Mouse (Mus musculus): ENCODE measurements around the gene Fxyd1. TPM values are rescaled to one million over a fixed set of nuclear protein-coding genes. Genes with fewer than 3 reads are reported as not detected.

Fxyd1 gene
- total and polyA plus RNA-seq, 2 experiments from 2014 or later, result 7.0 to 20.4 TPM

DNA sequence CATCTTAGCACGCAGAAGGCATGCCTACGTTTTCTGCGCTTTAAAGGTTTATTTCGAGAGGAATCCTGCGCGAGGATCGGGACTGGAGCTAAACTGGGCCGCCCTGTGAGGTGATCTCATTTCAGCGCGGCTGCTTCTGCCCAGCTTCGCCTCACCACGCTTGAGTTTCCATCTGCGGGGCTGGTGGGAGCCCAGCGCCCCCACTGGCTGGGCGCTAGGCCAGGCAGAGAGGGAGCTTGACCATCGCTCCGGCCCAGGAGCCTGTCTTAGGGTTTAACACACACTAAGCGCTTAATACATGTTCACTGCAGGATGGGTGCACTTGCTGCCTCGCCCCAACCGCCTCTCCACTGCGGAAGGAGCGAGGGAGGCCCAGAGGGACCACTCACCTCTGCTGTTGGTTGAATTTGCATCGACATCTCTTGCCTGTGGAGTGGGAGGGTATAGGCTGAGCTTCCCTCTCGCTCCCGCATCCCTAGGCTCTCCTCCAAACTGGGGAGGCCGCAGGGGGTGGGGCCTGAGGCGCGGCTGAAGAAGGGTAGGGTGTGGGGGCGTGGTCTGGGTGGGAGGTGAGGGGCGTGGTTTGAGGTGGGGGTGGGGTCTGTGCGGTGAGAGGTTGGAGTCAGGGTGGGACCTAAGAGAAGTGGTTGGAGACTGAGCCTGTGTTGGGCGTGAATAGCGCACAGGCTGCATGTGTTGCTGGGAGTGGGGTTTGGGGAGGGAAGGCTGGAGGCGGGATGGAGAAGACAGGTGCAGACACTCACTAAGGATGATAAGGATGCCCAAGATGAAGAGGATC is 4.2 kb downstream of the Fxyd1 start:
- Histone ChIP-seq H3K9ac (replicated peaks; ENCODE audit: low read length, poor library complexity, severe bottlenecking) (no peak overlapping the region), H3K27ac (ENCODE audit: low read depth, low read length) (no peak overlapping the region), H3K27me3 (ENCODE audit: insufficient read depth, low read length) (peaks cover 14% of the 10 kb centered on the region), H3K4me3 (ENCODE audit: low read depth, low read length) (peak overlapping the region; percentile 44), H3K36me3 (ENCODE audit: insufficient read depth, low read length) (no peaks in the 10 kb centered on the region), H3K9me3 (ENCODE audit: low read length) (no peaks in the 10 kb centered on the region), H3K4me1 (ENCODE audit: insufficient read depth, low read length) (peaks cover 9% of the 10 kb centered on the region; the same call in 1 of the 2 replicates), H3K4me2 (ENCODE audit: low read depth, low read length, poor library complexity, severe bottlenecking) (peak overlapping the region; percentile 69)
- WGBS, result 4% methylated on average over 33 of the region's 34 CpGs
- TF ChIP-seq CTCF (IDR thresholded peaks at IDR 0.05), result peak; percentile 50
- DNase-seq (ENCODE audit: low spot score) (peak; percentile 62), ATAC-seq (ENCODE audit: low FRiP score) (peak; percentile 6)

DNA sequence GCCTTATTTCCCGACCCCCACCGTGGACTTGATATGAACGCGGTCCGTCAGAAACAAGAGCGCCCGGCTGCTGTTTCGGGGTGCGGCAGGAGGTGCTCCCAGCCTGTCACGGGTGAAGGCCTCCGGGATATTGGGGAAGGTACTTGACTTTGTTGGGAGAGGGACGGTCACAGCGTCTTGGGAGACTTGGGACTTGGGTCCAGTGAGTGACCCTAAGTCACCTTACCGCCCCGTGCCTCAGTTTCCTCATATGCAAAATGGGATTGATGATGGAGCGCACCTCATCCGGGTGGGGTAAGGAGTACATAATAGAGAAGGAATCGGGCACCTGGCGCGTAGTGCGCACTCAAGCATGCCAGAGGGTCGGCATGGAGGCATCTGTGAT is 4.8 kb downstream of the Fxyd1 start:
- Histone ChIP-seq H3K4me3 (ENCODE audit: low read depth, low read length) (peak overlapping the region; percentile 44), H3K4me1 (ENCODE audit: insufficient read depth, low read length) (peaks cover 9% of the 10 kb centered on the region; the same call in 1 of the 2 replicates), H3K36me3 (ENCODE audit: insufficient read depth, low read length) (no peaks in the 10 kb centered on the region), H3K9me3 (ENCODE audit: low read length) (no peaks in the 10 kb centered on the region), H3K27me3 (ENCODE audit: insufficient read depth, low read length) (peaks cover 14% of the 10 kb centered on the region), H3K4me2 (ENCODE audit: low read depth, low read length, poor library complexity, severe bottlenecking) (peak overlapping the region; percentile 69), H3K27ac (ENCODE audit: low read depth, low read length) (no peak overlapping the region), H3K9ac (replicated peaks; ENCODE audit: low read length, poor library complexity, severe bottlenecking) (no peak overlapping the region)
- WGBS, result 4% methylated on average over 22 of the region's 22 CpGs
- DNase-seq (ENCODE audit: low spot score) (no peak), ATAC-seq (ENCODE audit: low FRiP score) (no peak)
- TF ChIP-seq CTCF (IDR thresholded peaks at IDR 0.05), result no peak

DNA sequence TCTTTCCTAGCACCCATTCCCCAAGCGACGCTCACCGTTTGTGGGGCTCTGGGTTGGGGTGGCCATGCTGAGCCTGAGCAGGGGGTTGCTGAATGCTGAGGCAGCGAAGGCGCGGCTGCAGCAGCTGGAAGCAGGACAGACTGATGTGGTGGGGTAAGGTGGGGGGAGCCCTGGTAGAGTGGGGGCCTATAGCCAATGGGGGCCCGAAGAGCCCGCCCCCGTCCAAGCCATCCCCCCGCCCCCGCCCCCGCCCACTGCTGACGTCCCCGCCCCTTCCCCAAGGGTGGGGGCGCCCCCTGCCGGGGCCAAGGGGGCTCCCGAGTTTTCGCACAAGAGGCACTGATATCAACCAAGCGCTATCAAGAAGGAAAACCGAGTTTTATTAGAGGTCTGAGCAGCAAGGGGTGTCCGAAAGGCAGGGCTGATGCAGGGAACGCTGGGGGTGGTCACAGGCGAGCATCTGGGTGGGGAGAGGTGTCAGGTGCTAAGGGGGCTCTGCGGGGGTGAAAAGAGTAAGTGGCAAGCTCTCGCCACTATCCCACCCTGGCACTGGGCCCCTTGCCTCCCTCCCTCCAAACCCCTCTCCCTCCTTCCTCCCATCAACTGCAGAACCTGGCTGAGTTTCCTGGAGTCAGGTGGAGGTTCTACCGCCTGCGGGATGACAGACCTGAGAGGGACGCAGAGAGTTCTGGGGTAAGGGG is 5.5 kb downstream of the Fxyd1 start, which contains the start of gene Fxyd7:
TSS of gene Fxyd7 (minus strand) at position 147 of the 701 bp plus-strand sequence.
- DNase-seq (ENCODE audit: low spot score) (peak; percentile 44), ATAC-seq (ENCODE audit: low FRiP score) (peak; percentile 28; the same call in 1 of the 2 replicates)
- peak within 1 kb of the TSS; percentile 44 for H3K4me3 ChIP-seq (ENCODE audit: low read depth, low read length)
- H3K9ac ChIP-seq (replicated peaks; ENCODE audit: low read length, poor library complexity, severe bottlenecking), result peak within 1 kb of the TSS; percentile 67
- 3% methylated on average over 25 of the region's 28 CpGs for WGBS
- peak; percentile 30 for TF ChIP-seq CTCF (IDR thresholded peaks at IDR 0.05)
- H3K4me2 ChIP-seq (ENCODE audit: low read depth, low read length, poor library complexity, severe bottlenecking), result peak within 1 kb of the TSS; percentile 69
- peaks cover 14% of the 10 kb centered on the region for H3K27me3 ChIP-seq (ENCODE audit: insufficient read depth, low read length)
- no peaks in the 10 kb centered on the region for H3K9me3 ChIP-seq (ENCODE audit: low read length)
- no peaks in the 10 kb centered on the region for H3K36me3 ChIP-seq (ENCODE audit: insufficient read depth, low read length)
- peak within 1 kb of the TSS; percentile 27 for H3K27ac ChIP-seq (ENCODE audit: low read depth, low read length)
- H3K4me1 ChIP-seq (ENCODE audit: insufficient read depth, low read length), result peaks cover 9% of the 10 kb centered on the region; the same call in 1 of the 2 replicates

DNA sequence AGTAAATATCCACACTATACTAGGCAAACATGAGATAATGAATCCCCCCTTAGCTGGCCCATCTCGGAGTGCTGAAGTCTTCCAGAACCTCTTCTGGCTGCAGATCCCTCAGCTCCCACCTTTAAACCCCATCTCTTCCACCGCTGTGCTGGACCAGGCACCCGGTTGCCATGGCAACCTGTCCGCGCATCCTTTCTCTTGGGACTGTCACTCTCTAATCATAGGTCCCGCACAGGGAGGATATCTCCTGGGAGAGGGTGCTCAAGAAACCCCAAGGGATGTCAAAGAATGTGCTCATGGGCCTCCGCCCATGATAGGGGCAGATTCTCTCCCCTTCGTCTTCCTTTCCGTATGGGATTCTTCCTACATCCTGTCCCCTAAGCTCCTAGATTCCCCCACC is 6.1 kb downstream of the Fxyd1 start:
- Histone ChIP-seq H3K36me3 (ENCODE audit: insufficient read depth, low read length) (no peaks in the 10 kb centered on the region), H3K27me3 (ENCODE audit: insufficient read depth, low read length) (peaks cover 14% of the 10 kb centered on the region), H3K9me3 (ENCODE audit: low read length) (no peaks in the 10 kb centered on the region), H3K27ac (ENCODE audit: low read depth, low read length) (peak overlapping the region; percentile 27), H3K4me3 (ENCODE audit: low read depth, low read length) (peak overlapping the region; percentile 44), H3K4me2 (ENCODE audit: low read depth, low read length, poor library complexity, severe bottlenecking) (peak overlapping the region; percentile 69), H3K9ac (replicated peaks; ENCODE audit: low read length, poor library complexity, severe bottlenecking) (peak overlapping the region; percentile 67), H3K4me1 (ENCODE audit: insufficient read depth, low read length) (peaks cover 9% of the 10 kb centered on the region; the same call in 1 of the 2 replicates)
- peak; percentile 60 for DNase-seq (ENCODE audit: low spot score)
- no peak for ATAC-seq (ENCODE audit: low FRiP score)
- no peak for TF ChIP-seq CTCF (IDR thresholded peaks at IDR 0.05)
- WGBS, result 2% methylated on average over 9 of the region's 9 CpGs

DNA sequence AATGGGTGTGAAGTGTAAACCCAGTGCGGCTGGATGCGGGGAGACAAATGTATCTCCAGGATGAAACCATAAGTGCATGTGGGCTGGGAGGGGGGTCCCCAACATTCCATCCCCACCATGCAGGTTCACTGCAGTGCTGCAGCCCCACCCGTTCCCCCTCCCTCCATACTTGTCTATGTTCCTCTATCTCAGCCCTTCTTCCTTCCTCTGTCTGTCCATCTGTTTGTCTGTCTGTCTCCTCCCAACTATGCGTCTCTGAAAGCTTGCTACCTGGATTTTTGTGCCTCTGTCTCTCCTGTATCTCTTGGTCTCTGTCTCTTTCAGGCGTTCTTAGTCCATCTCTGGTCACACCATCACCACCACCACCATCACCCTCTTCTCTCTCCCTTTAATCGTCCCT is 6.5 kb downstream of the Fxyd1 start:
- H3K36me3 ChIP-seq (ENCODE audit: insufficient read depth, low read length), result no peaks in the 10 kb centered on the region
- H3K4me3 ChIP-seq (ENCODE audit: low read depth, low read length), result peak overlapping the region; percentile 44
- H3K9me3 ChIP-seq (ENCODE audit: low read length), result no peaks in the 10 kb centered on the region
- WGBS, result under 1% methylated on average over 6 of the region's 6 CpGs
- peak overlapping the region; percentile 69 for H3K4me2 ChIP-seq (ENCODE audit: low read depth, low read length, poor library complexity, severe bottlenecking)
- peak overlapping the region; percentile 67 for H3K9ac ChIP-seq (replicated peaks; ENCODE audit: low read length, poor library complexity, severe bottlenecking)
- peaks cover 9% of the 10 kb centered on the region; the same call in 1 of the 2 replicates for H3K4me1 ChIP-seq (ENCODE audit: insufficient read depth, low read length)
- TF ChIP-seq CTCF (IDR thresholded peaks at IDR 0.05), result no peak
- no peak; the same call in 1 of the 2 replicates for ATAC-seq (ENCODE audit: low FRiP score)
- H3K27ac ChIP-seq (ENCODE audit: low read depth, low read length), result peak overlapping the region; percentile 27
- peaks cover 14% of the 10 kb centered on the region for H3K27me3 ChIP-seq (ENCODE audit: insufficient read depth, low read length)
- DNase-seq (ENCODE audit: low spot score), result no peak
